Mouse (Mus musculus): ENCODE measurements around the gene Ugt1a2.

DNA sequence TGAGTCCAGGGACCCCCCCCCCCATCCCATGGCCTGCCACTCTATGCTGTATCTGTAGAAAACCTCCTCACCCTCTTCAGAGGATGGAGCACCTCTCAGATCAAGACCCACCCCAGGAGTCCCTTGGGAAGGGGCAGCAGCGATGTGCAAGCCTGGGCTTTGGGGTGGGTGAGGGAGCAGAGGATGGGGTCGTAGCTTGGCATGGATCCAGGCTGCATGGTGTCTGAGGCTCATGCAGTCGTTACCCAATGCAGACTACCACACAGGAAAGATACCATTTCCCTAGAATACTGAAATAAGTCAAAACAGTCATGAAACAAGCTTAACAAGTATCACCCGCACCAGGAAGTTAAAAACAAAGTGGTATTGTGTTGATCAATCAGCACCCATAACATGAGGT is 48.3 kb downstream of the Ugt1a2 start:
- TF ChIP-seq CTCF (IDR thresholded peaks at IDR 0.05; ENCODE audit: low read depth, low read length) (no peak), POLR2A (IDR thresholded peaks at IDR 0.05; ENCODE audit: extremely low read depth, insufficient read depth, low read length) (no peak)

Data from liver, adult 2 months (tissue).